Mouse (Mus musculus): ENCODE measurements at regions not wholly inside any gene's neighbourhood (a gene's known extent, or its start where the extent isn't known, plus 50 kb on each side); places are given as distances from the start of the nearest gene placed in this dataset.

DNA sequence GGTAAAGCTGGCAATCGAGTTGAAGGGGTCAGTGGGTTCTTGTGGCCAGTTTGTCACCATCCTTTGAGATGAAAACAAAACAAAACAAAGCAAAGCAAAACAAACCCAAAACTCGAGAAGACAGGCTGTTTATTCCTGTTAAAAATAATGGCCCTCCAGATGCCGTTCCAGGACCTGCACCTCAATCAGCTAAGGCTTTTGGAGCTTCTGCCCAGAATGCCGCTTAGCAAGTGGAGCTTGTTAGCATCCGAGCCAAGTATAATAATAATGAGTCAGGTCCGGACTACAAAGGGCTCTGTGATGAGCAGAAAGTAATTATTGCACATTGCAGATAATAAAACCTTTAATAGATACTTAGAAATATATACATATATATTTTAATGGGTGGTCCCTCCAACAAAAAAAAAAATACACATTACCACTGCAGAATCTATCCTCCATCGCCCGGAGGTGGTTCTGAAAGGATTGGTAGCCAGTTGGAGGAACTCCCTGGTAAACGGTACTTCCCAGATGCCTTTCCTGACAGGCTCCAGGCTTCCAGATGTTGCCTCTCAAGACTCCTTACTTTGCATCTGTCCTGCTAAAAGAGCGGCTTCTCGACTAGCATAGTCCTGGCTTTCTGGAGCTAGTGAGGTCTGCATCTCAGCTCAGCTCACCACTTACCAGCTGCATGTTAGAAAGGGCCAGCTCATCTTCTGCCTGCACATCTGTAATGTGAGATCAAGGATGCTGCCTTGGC, 1145.8 kb upstream of the A1bg start:
- no peak for DNase-seq

- no peak for DNase-seq
Observed at GRCm38 (mm10) chr15:62064399-62064798, 1141.6 kb upstream of the A1bg start.

GRCm38 (mm10) chr15:62057449-62057848, 1134.6 kb upstream of the A1bg start:
- DNase-seq = no peak

- no peak for DNase-seq
Observed at GRCm38 (mm10) chr15:62056889-62057288, 1134.1 kb upstream of the A1bg start.

DNA sequence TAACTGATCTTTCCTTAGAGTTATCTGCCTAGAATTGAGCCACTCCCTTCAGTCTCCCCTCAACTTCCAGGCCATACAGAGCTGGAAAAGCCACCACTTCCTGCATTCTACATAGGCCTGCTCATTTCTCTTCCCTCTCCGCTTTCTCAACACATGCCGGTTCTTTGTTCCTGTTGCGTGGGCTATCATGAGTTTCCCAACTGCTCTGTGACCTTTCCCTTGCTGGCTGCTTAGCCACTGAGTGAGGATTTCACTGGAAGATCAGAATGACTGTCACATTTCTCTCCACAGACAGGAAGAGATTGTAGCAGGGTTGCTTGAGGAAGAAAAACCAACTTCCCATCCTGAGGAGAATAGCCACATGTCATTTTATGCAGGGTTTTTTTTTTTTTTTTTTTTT, 1133.6 kb upstream of the A1bg start:
- DNase-seq = no peak

DNA sequence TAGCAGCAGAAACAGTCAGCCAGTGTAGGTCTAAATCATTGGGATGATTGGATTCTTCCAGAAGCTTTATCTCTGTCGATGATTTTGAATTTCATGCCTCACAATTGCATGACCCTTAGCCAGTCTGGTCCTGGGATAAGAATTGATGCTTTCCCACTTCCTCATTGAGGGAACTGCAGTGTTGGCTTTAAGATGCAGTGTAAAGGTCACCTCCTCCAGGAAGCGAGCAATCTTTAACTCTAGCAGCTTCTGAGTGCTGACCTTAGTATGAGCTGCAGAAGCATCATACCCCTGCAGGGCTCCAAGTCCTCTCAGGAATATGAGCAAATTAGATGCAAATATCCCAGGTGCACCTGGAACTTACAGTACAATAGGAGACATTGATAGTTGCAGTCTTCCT, 1132.2 kb upstream of the A1bg start:
- DNase-seq = no peak

GRCm38 (mm10) chr15:62053420-62054239, 1130.8 kb upstream of the A1bg start:
- no peak for DNase-seq

- DNase-seq = no peak
Observed at GRCm38 (mm10) chr15:62049416-62049815, 1126.6 kb upstream of the A1bg start.

- DNase-seq = no peak
Observed at GRCm38 (mm10) chr15:62048981-62049380, 1126.2 kb upstream of the A1bg start.

- no peak for DNase-seq
Observed at GRCm38 (mm10) chr15:62046276-62046675, 1123.5 kb upstream of the A1bg start.

DNA sequence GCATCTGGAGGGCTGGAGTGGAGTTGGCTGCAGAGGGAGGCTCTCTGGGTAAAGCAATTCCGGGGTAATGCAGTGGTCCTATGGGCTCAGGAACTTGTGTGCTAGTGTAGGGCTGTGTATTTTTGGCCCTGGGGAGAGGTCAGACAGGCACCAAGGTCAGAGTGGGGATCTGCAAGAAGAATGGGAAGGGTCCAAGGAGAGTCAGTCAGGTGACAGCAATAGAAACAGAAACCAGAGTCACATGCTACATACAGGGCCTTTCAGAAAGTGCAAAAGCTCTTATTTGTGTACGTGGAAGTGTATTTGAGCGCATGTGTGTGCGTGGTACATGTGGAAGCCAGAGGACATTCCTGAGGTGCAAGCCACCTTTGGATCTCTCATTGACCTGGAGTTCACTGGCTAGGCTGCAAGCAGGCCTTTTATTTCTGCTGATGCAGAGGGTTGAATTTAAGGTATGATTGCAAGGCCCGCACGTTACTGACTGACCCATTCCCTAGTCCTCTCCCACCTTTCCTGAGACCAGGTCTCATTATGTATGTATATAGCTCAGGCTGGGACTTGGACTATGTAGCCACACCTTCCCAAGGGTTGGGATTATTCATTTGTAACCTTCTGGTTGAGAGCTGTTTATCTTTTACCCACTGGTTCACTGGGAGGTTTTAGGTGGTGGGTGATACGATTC, 1122.0 kb upstream of the A1bg start:
- no peak for DNase-seq

- peak; percentile 30 for DNase-seq
Observed at GRCm38 (mm10) chr15:62043617-62044392, 1121.0 kb upstream of the A1bg start.

DNA sequence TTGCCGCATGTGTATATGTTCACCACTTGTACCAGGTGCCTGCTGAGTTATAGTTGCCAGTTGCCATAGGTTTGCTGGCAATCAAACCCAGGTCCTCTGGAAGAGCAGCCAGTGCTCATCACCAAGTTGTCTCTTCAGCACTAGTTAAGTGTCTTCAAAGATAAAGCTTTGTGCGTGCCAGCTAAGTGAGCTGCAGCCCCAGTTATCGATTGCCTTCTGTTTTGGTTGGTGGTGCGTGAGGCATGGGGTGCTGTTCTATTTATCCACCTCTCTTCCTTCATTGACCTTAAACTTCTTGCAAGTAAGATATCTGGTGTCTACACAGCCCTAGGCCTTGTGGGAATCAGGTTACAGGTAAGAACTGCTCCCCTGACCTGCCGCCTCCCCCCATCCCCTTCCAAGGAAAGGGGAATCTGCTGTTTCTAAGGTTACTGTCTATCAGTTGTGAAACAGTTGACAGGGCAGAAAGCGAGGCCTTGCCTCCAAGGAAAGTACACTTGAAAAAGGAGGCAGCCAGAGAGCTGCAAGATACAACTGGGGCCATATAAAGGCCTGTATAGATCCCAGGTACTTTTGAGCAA, 1120.2 kb upstream of the A1bg start:
- no peak for DNase-seq

Data from kidney, postnatal 10 days (tissue).